17 mouse cellular contexts compared by ENCODE assay signal in the genomic region with DNA sequence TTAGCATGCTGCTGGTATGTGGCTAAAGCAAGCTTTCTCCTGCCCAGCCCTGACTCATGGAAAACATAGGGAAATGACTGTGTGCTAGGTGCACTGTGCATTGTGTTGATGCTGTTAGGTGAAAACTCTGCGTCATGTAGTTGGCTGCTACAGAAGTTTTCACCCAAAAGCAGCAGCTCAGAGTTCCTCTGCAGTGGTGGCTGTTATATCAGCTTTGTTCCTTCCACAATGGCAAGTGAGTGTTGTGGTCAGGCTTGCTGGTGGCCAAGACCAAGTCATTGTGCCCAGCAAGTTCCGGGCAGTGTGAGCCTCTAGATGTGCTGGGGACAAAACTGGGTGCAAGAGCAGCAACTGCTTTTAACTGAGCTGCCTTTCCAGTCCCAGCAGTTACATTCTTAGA. TPM values are rescaled to one million over a fixed set of nuclear protein-coding genes. Genes with fewer than 3 reads are reported as not detected.
"Had no signal": no experiment of that assay in that cellular context is flagged by ENCODE, and none has a peak within 500 bp of the region (broad histone marks: within the 10 kb centered on the region; RNA-seq: fewer than 3 reads in every experiment).

No protein-coding gene starts in this region.

- DNase-seq: retina, postnatal 1 day; right cerebral cortex, adult 18-20 months; right cerebral cortex, postnatal 14 days; right cerebral cortex, postnatal 25 days; right cerebral cortex, postnatal 4 days; spleen, adult 18-20 months; thymus, adult 18-20 months; thymus, adult 2 months; thymus, postnatal 14 days; thymus, postnatal 25 days; thymus, postnatal 36 days; thymus, postnatal 4 days had no signal

- H3K27me3 ChIP-seq: neural tube, embryonic 13.5 days; neural tube, embryonic 15.5 days; stomach, embryonic 15.5 days had no signal

- H3K4me3 ChIP-seq: neural tube, embryonic 13.5 days; neural tube, embryonic 15.5 days; stomach, embryonic 15.5 days had no signal

- H3K36me3 ChIP-seq: stomach, embryonic 15.5 days had no signal

- H3K9me3 ChIP-seq: neural tube, embryonic 13.5 days; neural tube, embryonic 15.5 days; stomach, embryonic 15.5 days had no signal

RNA-seq across cellular contexts. Expression of a gene that starts 41.4 kb away (rescaled TPM):
- total RNA-seq: neutrophil, adult 5-6 weeks had no signal
- polyA plus RNA-seq: thymus, adult 2 months; urinary bladder, adult 2 months had no signal
